Mouse (Mus musculus) limb, embryonic 11.5 days (tissue): ENCODE results near the gene 1700030K09Rik. TPM values are rescaled to one million over a fixed set of nuclear protein-coding genes. Genes with fewer than 3 reads are reported as not detected.

ENCODE experiments used
- ATAC-seq: fragments of 200-750 bp; cut with Nextera tagmentation; 2 replicates; pipeline ENCODE4 v1.8.0; 2017; ENCODE audit warnings: low read depth; ENCODE audit not compliant: insufficient number of reproducible peaks, low FRiP score, low TSS enrichment
- DNase-seq: peaks from one replicate; pipeline ENCODE4 v3.0.0-alpha.2; 2015; ENCODE audit warnings: low spot score
- H3K27ac ChIP-seq: fragments of 300-500 bp; sonication (generic); replicated peaks from 2 replicates; pipeline ENCODE4 v1.5.1; 2014; ENCODE audit warnings: low read depth, mild to moderate bottlenecking, low read length
- H3K27me3 ChIP-seq: fragments of 300-500 bp; sonication (generic); 2 replicates; pipeline ENCODE4 v1.6.1; 2014; ENCODE audit warnings: mild to moderate bottlenecking, low read length, mixed read lengths; ENCODE audit not compliant: control insufficient read depth, insufficient read depth
- H3K36me3 ChIP-seq: fragments of 300-500 bp; sonication (generic); 2 replicates; pipeline ENCODE4 v1.6.1; 2014; ENCODE audit warnings: mild to moderate bottlenecking, low read length, moderate library complexity, mixed read lengths; ENCODE audit not compliant: control insufficient read depth, insufficient read depth
- H3K4me1 ChIP-seq: fragments of 300-500 bp; sonication (generic); 2 replicates; pipeline ENCODE4 v1.6.1; 2014; ENCODE audit warnings: low read length, mixed read lengths; ENCODE audit not compliant: control insufficient read depth, insufficient read depth
- H3K4me2 ChIP-seq: fragments of 300-500 bp; sonication (generic); 2 replicates; pipeline ENCODE4 v1.6.1; 2014; ENCODE audit warnings: low read depth, mild to moderate bottlenecking, moderate library complexity; ENCODE audit not compliant: severe bottlenecking
- H3K4me3 ChIP-seq: fragments of 300-500 bp; sonication (generic); 2 replicates; pipeline ENCODE4 v1.5.1; 2014; ENCODE audit warnings: low read depth, low read length
- H3K9ac ChIP-seq: fragments of 300-500 bp; sonication (generic); 2 replicates; pipeline ENCODE4 v1.6.1; 2014; ENCODE audit warnings: mild to moderate bottlenecking, low read length
- H3K9me3 ChIP-seq: fragments of 300-500 bp; sonication (generic); 2 replicates; pipeline ENCODE4 v1.6.1; 2016; ENCODE audit warnings: low read length; ENCODE audit not compliant: control insufficient read depth
- WGBS: fragments of 180-500 bp; shearing (Covaris S2); extraction: QIAGEN DNeasy Blood & Tissue Kit; methylation state at CpG from one replicate; pipeline ENCODE4 v1.1.7; 2014; 5-methylcytosine and 5-hydroxymethylcytosine counted together
- polyA plus RNA-seq: library from polyadenylated mRNA; unstranded; fragments of >200 nt; fragmentation: Nextera tagmentation; extraction: Ambion mirVana; gene quantifications from 2 replicates; pipeline ENCODE4 v1.2.1, GENCODE M21; 2014

1700030K09Rik gene
- polyA plus RNA-seq, 1 experiment from 2014 or later: 13.5 TPM

DNA sequence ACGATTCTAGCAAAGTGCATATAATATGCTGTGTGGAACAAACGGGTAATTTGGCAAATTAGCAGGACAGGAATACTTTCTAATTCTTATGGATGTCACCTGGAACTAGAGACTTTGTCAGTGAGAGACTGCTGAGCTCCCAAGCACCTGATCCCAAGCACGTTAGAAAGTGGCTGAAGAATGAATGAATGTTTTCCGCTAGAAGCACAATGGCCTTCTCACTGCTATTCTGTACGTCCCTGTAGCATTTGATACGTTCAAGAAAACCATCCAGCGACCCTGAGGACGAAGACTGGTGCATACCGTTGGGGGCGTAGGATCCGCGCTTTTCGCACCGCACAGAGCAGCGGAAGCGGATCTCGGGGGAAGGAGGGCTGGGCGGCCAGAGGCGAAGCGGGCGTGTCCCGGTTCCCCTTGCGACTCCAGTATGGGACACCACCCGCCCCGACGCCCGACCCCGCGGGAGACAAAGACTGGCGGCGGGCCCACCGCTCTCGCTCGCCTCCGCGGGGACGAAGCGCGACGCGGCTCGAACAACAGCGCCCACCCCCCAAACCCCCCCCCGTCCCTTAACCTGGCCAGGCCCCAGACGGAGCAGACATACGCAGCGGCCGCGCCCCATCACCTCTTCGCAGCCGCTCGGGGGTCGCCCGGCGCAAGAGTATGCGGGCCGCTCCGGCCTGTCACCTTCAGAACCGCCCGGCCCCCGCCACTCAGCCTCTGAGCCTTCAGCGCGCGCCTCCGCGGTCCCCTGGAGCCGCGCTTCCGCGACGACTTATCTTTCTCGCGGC is 22.9 kb upstream of the 1700030K09Rik start:
- Histone ChIP-seq H3K27ac (peak overlapping the region; percentile 73), H3K4me1 (peaks cover 11% of the 10 kb centered on the region), H3K4me2 (peak overlapping the region; percentile 64), H3K27me3 (no peaks in the 10 kb centered on the region), H3K4me3 (peak overlapping the region; percentile 89), H3K9me3 (no peaks in the 10 kb centered on the region), H3K36me3 (no peaks in the 10 kb centered on the region), H3K9ac (peak overlapping the region; percentile 83)
- WGBS: 2% methylated on average over 61 of the region's 73 CpGs
- ATAC-seq (peak; percentile 72), DNase-seq (peak; percentile 63)

GRCm38 (mm10) chr8:72421362-72422335 is 22.0 kb upstream of the 1700030K09Rik start, which contains the start of gene Eps15l1:
Gene Eps15l1, minus strand, starts transcription at chr8:72421460.
- Histone ChIP-seq H3K4me2 (peak within 1 kb of the TSS; percentile 64), H3K27me3 (no peaks in the 10 kb centered on the region), H3K4me1 (peaks cover 11% of the 10 kb centered on the region), H3K9me3 (no peaks in the 10 kb centered on the region), H3K9ac (peak within 1 kb of the TSS; percentile 83), H3K27ac (peak within 1 kb of the TSS; percentile 86), H3K4me3 (peak within 1 kb of the TSS; percentile 89), H3K36me3 (no peaks in the 10 kb centered on the region)
- under 1% methylated on average over 48 of the region's 48 CpGs for WGBS
- ATAC-seq (peak; percentile 97), DNase-seq (peak; percentile 98)

- H3K9ac ChIP-seq: no peak overlapping the region
- no peak overlapping the region for H3K27ac ChIP-seq
- WGBS: 74% methylated on average over 1 of the region's 1 CpGs
- peaks cover 8% of the 10 kb centered on the region for H3K4me1 ChIP-seq
- H3K27me3 ChIP-seq: no peaks in the 10 kb centered on the region
- H3K4me2 ChIP-seq: no peak overlapping the region
- no peaks in the 10 kb centered on the region for H3K36me3 ChIP-seq
- no peaks in the 10 kb centered on the region for H3K9me3 ChIP-seq
- H3K4me3 ChIP-seq: no peak overlapping the region
- no peak for ATAC-seq
- no peak for DNase-seq
Measured at GRCm38 (mm10) chr8:72422926-72423325, 20.8 kb upstream of the 1700030K09Rik start.

GRCm38 (mm10) chr8:72429676-72430075 is 14.0 kb upstream of the 1700030K09Rik start:
- H3K4me1 ChIP-seq: no peaks in the 10 kb centered on the region
- no peaks in the 10 kb centered on the region for H3K9me3 ChIP-seq
- no peak overlapping the region for H3K4me2 ChIP-seq
- 53% methylated on average over 13 of the region's 13 CpGs for whole genome bisulfite sequencing
- no peaks in the 10 kb centered on the region for H3K27me3 ChIP-seq
- H3K4me3 ChIP-seq: no peak overlapping the region
- H3K9ac ChIP-seq: no peak overlapping the region
- DNase-seq: no peak
- H3K36me3 ChIP-seq: no peaks in the 10 kb centered on the region
- ATAC-seq: no peak
- no peak overlapping the region for H3K27ac ChIP-seq

DNA sequence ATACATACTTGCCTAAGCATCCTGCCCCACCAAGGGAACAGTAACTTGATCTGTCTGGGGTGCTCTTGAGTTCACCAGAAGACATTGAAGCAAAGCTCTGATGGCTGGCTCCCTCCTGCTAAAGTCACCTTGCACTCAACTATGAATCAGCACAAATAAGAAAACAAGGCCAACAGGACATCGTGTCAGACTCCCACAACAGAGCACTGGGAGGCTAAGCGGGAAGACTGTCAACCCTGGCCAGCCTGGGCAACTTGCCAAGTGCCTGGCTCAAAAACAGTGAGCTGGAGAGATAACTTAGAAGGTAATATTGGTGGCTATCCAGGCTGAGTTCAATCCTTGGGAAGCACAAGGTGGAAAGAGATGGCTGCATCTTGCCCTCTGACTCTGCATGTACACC is 8.7 kb upstream of the 1700030K09Rik start:
- Histone ChIP-seq H3K9me3 (no peaks in the 10 kb centered on the region), H3K36me3 (no peaks in the 10 kb centered on the region), H3K4me1 (no peaks in the 10 kb centered on the region), H3K27me3 (no peaks in the 10 kb centered on the region), H3K4me3 (no peak overlapping the region), H3K27ac (no peak overlapping the region), H3K9ac (no peak overlapping the region), H3K4me2 (no peak overlapping the region)
- DNase-seq (no peak), ATAC-seq (no peak)
- 61% methylated on average over 2 of the region's 2 CpGs for WGBS

DNA sequence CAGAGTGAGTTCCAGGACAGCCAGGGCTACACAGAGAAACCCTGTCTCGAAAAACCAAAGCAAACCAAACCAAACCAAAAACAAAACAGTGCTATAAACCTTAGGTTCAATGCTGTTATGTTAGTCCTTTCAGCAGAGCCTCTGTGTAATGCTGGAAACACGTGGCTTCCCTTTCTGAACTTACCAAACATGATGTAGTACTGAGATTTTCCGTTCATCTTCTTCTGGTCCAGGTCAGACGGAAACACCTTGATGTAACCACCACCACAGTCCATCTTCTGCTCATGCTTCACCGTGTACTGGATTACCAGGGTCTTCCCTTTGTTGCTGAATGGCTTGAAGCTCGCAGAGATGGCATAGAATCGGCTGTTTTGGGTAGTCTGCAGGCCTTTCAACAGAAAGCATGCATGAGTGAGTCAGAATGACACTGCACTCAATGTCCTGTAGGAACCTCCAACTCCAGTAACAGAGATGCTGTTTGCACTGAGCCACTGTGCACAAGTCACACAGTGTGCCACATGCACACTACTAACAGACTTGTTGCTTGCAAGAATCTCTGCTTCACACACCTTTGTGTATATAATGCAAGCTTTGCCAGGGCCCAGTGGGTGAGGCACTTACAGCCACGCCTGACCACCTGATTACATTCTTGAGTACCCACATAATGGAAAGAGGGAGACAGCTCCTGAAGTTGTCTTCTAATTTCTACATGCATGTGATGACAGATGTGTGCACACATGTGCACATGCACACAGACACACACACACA is 5.2 kb upstream of the 1700030K09Rik start:
- H3K27ac ChIP-seq: no peak overlapping the region
- no peaks in the 10 kb centered on the region for H3K4me1 ChIP-seq
- ATAC-seq: no peak
- no peaks in the 10 kb centered on the region for H3K36me3 ChIP-seq
- no peaks in the 10 kb centered on the region for H3K27me3 ChIP-seq
- no peak overlapping the region for H3K9ac ChIP-seq
- H3K9me3 ChIP-seq: no peaks in the 10 kb centered on the region
- H3K4me2 ChIP-seq: no peak overlapping the region
- no peak overlapping the region for H3K4me3 ChIP-seq
- DNase-seq: no peak
- 79% methylated on average over 8 of the region's 8 CpGs for WGBS

DNA sequence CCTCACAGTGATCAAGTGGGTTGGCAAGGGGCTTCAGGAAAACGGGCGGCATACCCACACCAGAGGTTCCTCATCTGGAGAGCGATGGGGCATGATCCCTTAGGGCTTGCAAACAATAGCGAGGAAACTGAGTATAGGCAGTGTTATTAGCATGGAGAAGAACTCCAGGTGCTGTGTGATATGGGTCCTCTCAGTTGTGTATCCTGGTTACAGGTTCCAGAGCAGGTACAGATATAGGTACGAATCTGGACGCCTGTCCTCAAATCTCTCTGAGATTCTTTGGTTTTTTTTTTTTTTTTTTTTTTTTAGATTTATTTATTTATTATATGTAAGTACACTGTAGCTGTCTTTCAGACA is 292 bp downstream of the 1700030K09Rik start:
- Histone ChIP-seq H3K9ac (peak overlapping the region; percentile 62), H3K27ac (no peak overlapping the region), H3K4me3 (peak overlapping the region; percentile 29), H3K27me3 (no peaks in the 10 kb centered on the region), H3K4me2 (peak overlapping the region; percentile 59), H3K36me3 (peaks cover 2% of the 10 kb centered on the region; the same call in 1 of the 2 replicates), H3K4me1 (no peaks in the 10 kb centered on the region), H3K9me3 (no peaks in the 10 kb centered on the region)
- DNase-seq (no peak), ATAC-seq (peak; percentile 62)
- 48% methylated on average over 6 of the region's 6 CpGs for WGBS

GRCm38 (mm10) chr8:72445071-72445470 is 1.4 kb downstream of the 1700030K09Rik start:
- no peak for ATAC-seq

More at GRCm38 (mm10) chr8:72445071-72445470, 1.4 kb downstream of the 1700030K09Rik start:
- peaks cover 6% of the 10 kb centered on the region; the same call in 1 of the 2 replicates for H3K36me3 ChIP-seq
- H3K4me3 ChIP-seq: no peak overlapping the region
- no peak overlapping the region for H3K4me2 ChIP-seq
- no peak overlapping the region for H3K9ac ChIP-seq
- no peaks in the 10 kb centered on the region for H3K27me3 ChIP-seq
- DNase-seq: no peak
- H3K9me3 ChIP-seq: no peaks in the 10 kb centered on the region
- 90% methylated on average over 6 of the region's 6 CpGs for WGBS
- H3K27ac ChIP-seq: no peak overlapping the region
- H3K4me1 ChIP-seq: no peaks in the 10 kb centered on the region
